Mouse (Mus musculus): ENCODE measurements around the gene Srrd. TPM values are rescaled to one million over a fixed set of nuclear protein-coding genes. Genes with fewer than 3 reads are reported as not detected.
"Not testable (repeated sequence)": the region's sequence is repeated elsewhere in the genome, so short reads cannot be mapped to it uniquely, and the experiment has no call there.

Srrd gene
- total RNA-seq, 2 experiments from 2014 or later = 19.2 to 23.7 TPM

DNA sequence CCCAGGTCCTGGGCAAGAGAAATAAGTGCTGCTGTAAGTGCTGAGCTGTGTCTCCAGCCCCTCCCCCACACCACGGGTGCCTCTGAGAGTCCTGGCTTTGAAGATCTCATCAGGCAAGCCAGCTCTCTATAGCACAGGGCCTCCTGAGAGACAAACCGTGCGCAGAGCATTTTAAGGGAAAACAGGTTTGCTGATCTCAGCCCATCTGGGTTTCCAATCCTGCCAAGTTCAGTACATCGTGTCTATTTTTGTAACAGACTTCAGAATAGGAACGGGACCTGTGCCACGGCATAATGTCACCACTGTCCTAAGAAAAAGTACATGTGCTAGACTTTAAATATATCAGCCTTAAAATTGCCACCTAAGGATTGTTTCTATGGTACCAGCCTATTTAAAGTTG is 21.9 kb downstream of the Srrd start:
- peak; percentile 66 to 85 for DNase-seq (ENCODE audit: low spot score in 2 of 2)

DNA sequence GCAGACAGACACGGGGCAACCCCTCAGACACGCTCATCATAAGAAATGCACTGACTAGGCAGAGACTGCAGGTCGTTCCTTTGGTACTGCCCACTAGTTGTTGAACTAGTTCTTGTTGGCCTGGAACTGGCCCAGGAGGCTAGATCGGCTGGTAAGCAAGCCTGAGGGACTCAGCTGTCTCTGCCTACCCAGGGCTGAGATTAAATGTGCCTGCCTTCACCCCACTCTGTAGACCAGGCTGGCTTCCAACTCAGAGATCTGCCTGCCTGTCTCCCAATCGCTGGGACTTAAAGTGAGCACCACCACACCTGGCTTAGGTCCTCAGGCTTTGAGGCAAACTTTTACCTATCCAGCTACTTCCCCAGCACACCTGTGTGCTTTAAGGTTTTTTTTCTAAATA is 22.5 kb downstream of the Srrd start:
- DNase-seq (ENCODE audit: low spot score in 2 of 2) = no peak

DNA sequence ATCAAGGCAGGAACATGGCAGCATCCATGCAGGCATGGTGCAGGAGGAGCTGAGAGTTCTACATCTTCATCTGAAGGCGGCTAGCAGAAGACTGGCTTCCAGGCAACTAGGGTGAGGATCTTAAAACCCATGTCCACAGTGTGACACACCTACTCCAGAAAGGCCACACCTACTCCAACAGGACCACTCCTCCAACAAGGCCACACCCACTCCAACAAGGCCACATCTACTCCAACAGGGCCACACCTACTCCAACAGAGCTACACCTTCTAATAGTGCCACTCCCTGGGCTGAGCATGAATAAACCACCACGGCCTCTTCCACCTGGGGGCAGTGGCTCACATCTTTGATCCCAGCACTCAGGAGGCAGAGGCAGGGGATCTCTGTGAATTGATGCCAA is 23.5 kb downstream of the Srrd start:
- DNase-seq (ENCODE audit: low spot score in 2 of 2) = not testable (repeated sequence)

DNA sequence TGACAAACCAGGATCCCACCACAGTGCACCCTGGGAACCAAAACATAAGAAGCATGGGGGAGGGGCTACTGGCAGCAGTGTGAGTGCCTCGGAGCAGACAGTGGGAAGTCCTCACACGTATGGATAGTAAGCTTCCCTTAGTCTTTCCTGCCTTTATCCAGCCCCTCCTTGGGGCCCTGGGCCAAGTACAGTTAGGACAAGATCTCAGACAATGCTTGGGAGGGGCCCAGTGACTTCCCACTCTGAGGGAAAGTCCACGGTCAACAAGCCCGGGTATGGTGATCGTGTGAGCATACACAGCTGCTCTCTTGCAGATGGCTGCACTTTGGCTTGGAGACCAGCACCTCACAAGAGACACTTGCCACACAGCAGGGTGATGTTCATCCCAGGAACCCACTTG is 25.5 kb downstream of the Srrd start:
- no peak for DNase-seq (ENCODE audit: low spot score in 2 of 2)

DNA sequence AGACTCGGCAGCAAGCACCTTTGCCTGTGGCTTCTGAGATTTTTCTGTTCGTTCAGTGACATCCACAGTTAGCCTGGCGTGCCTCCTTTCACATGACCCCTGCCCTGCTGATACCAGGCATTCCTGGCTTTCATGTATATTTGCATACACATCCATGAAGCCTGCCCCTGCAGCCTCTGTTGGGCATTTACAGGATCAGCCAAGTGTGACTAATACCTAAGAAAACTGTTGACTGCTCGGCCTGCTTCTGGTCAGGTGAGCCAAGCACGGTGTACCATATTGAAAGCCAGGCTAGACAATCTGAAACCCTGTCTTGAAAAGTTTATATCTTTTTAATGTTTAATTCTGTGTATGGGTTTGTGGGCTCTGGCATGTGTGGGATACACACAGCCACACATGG is 26.4 kb downstream of the Srrd start:
- no peak for DNase-seq (ENCODE audit: low spot score in 2 of 2)

DNA sequence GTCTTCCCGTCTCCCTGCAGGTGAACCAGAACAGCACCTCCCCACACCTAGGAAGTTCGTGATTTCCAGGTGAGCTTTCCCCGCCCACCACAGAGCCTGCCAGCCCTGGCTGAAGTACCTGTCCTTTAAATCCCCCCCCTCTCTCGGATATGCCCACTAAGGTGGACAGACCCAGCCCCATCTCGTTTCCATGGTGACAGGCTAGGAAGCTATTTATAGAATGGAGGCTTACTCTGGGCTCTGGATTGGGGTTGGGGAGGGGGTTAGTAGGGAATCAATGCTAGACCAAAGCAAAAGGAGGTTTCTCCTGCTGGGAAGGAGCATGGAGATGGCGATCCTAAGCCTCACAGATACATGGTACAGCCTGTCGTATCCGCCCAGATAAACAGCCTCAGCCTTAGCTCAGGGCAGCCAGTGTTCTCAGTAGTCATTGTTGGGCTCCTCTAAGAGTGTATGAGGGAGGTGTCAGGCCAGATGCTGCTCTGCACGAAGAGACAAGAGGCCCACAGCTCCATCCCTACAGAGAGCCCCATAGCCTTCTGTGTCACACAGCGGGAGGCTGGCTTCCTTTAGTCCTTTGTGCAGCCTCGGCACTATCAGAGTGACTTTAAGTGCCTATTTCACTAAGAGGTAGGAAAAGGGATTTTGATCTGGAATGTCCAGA is 29.5 kb downstream of the Srrd start:
- no peak for DNase-seq (ENCODE audit: low spot score in 2 of 2)

DNA sequence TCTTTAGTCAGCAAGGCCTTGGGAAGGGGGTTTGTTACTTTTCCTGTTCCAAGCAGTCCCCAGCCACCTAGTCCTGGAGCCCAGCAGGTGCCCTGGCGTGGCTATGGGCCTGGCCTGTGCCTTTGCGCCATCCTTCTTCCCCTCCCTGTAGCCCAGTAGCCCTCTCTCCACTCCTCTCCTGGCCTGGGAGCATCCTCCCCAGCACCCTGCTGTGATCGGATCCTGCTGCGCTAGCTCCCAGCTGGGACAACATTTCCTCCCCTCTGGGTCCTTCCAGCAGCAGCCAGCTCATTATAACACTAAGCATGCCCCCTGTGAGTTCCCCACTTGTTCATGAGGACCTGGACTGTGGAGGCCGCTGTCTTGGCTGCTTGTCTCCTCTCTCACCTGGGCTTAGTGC is 37.0 kb downstream of the Srrd start:
- DNase-seq (ENCODE audit: low spot score in 2 of 2) = no peak

DNA sequence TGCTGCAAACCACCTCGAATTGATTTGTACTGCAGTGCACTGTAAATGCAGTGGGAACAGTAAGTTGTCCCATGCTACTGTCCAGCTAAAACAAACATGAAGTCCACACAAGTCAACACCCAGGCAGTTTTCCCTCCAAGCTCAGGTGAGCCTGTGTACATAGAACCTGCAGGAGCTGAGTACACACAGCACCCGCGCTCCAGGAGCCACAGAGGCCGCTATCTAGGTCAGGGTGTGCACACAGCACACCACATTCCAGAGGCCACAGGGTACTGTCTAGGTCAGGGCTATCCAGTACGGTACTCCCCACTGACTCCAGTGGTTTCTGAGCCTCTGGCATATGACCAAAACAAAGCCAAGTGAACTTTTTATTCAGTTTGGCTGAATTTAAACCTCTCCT is 40.5 kb downstream of the Srrd start:
- no peak for DNase-seq (ENCODE audit: low spot score in 2 of 2)

DNA sequence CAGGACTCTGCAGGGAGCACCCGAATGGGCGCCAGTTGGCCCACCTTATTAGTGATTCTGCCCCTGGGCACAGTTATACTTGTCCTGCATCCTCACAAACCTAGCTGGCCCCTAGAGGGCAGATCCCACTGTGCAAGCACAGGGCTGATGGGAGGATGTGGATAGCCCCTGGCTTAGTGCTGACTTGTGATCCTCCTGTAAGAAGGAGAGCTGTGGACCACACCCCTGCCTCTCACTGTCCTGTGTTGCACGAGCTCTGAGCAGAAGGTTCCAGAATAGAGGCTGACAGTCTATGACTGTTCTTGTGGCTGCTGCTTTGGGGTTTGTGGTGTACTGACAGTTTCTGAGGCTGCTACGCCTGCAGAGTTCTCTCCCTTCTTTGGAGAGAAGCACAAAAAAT is 41.1 kb downstream of the Srrd start:
- no peak for DNase-seq (ENCODE audit: low spot score in 2 of 2)

DNA sequence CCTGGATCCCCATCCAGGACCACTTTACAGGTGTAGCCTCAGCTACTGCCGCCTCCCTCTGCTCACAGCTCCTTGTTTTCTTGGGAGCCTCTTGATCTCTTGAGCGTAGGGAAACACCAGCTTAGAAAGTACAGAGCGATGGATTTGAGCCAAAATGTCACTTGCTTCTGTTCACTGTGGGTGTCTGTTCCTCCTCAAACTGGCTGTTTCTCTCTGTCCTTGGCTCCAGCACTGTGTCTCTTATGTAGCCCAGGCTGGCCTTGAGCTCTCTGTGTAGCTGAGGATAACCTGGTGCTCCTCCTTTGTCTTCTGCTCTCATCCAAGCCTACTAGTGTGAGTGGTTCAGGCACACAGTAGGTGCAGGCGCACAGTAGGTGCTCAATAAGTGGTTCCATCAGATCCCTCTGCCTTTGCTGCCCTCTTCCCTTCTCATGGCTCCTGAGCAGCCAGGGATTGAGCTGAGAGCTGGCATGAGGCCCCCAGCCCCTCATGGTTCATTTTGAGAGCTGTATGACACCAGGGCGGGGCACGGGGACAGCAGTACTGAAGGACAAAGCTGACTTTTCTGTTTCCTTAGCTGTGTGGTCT is 42.0 kb downstream of the Srrd start:
- DNase-seq (ENCODE audit: low spot score in 2 of 2) = no peak

DNA sequence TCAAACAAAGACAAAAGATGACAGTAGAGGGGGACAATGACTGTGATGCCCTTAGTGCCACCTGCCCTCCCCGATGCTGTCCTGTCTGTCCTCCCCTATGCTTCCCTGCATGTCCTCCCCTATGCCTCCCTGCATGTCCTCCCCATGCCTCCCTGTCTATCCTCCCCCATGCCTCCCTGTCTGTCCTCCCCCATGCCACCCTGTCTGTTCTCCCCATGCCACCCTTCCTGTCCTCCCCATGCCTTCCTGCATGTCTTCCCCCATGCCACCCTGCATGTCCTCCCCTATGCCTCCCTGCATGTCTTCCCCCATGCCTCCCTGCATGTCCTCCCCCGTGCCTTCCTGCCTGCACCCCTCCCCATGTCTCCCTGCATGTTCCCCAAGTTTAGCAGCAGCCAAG is 42.7 kb downstream of the Srrd start:
- DNase-seq (ENCODE audit: low spot score in 2 of 2) = no peak

DNA sequence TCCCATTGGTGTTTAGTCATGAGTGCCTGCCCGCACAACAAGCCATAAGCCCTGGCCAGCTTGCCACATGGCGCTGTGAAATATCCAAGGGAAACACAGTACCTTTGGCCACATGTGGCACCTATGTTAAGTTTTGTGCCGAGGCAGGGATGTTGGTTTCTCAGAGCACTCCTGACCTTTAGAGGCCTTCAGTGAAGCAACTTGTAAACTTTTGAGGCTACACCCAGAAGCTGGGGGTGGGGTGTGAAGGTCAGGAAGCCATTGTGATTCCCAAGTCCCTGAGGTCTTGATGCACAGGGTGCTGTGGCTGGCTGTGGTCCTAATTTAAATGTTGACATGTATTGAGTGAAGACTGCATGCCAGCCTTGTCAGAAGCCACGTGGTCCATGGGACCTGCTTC is 43.4 kb downstream of the Srrd start:
- no peak for DNase-seq (ENCODE audit: low spot score in 2 of 2)

DNA sequence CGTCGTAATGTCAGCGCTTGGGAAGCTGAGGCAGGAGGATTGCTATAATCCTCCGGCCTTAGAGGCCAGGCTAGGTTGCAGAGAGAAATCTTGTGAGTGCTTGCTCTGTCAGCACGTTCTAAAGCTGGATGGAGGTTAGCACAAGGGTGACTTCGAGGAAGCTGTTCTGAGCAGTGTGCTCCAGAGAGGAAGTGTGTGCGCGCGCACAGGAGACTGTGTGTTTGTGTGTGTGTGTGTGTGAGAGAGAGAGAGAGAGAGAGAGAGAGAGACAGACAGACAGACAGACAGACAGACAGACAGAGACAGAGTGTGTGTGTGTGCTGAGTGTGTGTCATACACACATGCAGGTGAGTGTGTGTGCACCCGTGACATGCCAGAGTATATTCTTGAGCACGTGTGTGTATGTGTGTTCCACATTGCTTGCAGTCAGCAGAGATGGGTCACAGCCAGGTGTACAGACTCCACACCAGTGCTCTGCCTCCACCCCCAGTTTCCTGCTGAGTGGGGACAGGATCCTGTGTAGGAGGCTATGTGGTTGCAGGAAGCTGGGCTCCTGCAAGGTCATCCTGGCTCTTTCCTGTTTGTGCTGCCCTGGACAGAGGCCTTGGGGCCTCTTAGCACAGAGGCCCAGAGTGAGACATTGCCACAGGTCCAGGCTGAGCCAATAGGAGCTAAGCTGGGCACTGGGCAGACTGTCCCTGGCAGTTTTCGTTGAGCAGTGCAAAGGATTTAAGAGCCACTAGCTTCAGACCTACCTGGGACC is 44.4 kb downstream of the Srrd start:
- DNase-seq (ENCODE audit: low spot score in 2 of 2) = no peak

DNA sequence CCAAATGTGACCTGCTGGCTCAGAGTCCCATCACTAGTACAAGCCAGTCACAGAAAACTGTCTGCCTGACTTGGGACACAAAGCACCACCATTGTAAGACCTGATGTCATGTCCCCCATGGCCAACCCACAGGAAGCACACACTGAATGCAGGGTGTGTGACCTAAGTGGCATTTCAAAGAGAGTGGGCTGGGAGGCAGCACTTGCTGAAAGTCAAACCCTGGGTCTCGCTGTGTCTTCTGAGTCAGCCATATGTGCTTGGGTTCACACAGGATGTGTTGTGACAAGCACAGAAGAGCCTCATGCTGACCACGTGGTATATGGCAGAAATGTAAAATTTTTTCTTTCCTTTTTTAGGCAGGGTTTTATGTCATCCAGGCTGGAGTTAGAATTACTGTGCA is 45.6 kb downstream of the Srrd start:
- no peak for DNase-seq (ENCODE audit: low spot score in 2 of 2)

DNA sequence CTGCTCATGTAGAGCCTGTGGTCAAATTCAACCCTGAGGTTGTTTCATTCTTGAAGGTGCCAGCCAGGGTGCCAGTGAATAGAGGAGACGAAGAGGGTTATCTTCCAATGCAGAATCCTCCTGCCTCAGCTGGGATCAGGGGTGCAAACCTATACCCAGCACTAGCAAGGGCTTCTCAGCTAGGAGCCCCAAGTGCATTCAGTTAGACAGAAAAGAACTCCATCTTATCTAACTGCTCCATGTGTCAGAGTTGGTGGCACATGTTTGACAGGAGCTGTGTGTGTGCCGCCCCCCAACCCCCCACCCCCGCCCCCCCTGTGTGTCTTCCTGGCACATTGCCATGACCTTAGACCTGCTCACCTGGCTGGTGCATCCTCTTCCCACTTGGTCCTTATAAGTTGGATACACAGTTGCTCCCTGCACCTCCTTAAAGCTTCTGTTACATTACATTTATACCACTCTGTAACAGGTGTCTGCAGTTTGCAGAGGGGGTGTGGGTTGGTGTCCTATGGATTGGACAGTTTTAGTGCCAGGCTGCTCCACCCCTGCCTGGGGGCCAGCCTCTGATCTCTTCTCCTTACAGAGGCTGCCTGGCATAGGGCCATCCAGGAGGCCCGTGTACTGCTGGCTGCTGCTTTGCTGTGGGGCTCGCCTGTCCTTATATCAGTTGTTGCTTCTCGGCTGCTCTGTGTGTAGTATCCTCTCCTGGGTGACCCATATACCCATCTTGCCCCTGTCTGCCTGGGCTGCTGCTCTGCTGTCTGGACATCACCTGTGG is 46.2 kb downstream of the Srrd start:
- no peak for DNase-seq (ENCODE audit: low spot score in 2 of 2)

DNA sequence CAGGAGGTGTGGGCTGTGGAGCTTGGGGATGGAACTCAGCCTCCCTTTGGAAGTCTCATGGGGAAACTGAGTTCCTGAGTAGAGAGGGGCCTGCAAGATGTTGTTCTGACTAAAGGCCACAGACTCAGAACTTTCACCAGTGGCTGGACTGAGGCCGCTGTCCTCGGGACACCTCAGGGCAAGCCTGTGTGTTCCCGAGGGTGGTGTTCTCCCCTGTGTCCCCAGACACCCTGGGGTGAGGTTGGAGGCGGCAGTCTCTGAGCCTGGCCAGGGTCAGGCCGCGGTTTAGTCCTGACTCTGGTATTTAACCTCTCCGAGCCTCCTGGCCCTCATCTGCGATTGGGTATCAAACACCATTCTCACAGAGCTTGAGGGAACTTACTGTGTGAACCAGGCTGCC is 47.3 kb downstream of the Srrd start:
- no peak for DNase-seq (ENCODE audit: low spot score in 2 of 2)

DNA sequence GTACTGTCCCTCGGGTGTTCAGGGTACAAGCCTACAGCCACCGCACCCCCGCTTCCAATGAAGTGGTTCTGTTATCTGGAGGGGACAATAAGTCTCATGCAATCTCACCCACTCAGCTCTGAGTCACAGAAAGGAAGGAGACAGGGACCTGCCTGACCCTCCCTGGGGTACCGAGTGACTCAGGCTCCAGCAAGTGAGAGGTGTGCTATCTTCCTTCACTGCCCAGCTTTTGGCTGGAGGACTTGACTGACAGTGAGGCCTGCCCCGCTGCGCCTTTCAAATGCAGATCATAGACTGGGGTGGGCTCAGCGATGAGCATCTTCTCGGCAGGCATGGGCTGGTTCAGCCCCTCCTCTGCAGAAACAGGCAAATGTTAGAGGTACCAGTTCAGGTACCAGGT is 47.7 kb downstream of the Srrd start:
- no peak for DNase-seq (ENCODE audit: low spot score in 2 of 2)

DNA sequence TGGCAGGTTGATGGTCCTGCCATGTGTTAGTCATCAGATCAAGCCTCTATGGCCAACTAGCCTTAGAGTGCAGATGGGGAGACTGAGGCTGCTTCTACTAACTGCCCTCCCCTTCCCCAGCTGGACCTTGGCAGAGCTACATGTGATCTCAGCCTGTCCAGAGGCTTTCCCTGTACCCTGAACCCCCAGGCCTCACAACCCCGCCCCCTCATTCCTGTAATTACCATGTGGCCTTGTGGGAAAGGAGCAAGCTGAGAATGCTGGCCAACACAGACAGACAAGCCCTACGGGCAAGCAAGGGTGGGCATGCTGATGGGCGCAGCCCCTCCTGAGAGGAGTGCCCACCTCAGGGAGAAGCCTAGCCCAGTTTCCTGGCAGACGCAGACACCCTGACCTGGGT is 48.1 kb downstream of the Srrd start:
- no peak for DNase-seq (ENCODE audit: low spot score in 2 of 2)

DNA sequence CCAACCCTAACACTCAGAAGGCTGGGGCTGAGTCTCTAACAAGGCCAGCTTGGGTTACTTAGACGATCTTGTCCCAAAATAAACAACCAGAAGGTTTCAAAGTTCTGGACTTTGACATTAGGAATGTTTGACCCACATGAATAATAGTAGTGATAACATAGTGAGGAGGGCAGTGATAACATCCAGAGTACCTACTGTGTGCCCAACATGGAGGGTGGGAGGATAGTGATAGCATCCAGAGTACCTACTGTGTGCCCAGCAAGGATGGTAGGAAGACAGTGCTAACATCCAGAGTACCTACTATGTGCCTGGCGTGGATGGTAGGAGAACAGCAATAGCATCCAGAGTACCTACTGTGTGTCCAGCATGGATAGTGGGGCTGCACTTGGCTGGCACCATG is 49.0 kb downstream of the Srrd start:
- DNase-seq (ENCODE audit: low spot score in 2 of 2) = no peak

DNA sequence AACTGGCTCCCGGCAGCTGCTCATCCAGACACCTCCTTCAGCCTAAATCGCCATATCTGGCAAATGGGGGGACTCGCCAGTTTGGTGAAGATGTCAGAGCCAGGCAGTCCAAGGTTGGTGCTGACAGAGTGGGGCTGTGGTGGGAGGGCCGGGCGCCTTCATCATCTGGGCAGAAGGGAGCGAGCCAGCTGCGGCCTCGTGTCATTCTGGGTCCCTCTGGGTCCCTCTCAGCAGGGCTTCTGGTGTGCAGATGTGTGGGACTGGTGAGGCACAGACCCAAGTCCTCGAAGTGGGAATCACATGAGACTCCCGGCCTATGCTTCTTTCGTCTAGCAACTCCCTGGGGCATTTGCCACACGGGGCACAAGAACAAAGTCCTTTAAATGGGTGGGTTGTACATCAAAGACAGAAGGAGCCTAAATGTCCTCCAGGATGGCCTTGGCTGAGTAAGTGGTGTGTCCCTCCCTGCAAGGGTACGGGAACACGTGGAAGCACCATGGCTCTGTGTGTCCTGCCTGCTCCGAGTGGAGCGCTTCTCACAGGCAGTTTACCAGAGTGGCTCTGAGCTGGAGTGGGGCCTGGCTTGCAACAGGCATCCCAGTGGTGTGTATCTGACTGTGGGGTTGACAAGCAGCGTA is 50.4 kb downstream of the Srrd start:
- DNase-seq (ENCODE audit: low spot score in 2 of 2) = no peak

DNA sequence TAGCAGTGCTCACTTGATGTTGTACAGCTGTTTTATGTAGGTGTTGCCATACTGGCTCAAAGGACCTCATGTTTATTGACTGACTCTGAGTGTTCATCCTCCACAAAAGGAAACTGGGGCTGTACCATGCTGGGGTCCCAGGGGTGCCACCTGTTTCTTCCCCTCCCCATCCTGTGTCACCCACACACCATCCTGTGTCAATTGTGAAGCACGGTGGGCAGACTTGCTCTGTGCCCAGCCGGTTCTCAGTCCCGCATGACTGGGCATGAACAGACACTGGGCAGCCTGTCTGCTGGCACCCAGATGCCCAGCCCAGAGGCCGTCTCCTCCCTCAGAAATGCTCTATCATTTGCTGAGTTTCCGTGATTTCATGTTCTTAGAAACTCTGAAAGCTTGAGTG is 51.0 kb downstream of the Srrd start:
- no peak for DNase-seq (ENCODE audit: low spot score in 2 of 2)

DNA sequence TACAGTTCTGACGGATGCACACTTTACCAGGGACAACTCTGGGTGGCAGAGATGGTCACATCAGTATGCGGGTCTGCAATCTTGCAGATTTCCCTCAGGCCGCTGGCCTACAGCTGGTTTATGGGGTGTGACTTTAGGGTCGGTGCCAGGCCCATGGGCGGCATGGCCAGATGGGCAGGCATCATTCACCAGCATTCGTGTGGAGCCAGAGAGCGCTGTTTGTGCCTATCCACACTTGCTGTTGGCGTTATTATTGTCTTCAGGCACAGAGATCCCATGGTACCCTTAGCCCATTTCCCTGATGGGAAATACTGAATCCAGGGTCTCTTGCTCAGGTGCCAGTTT is 52.3 kb downstream of the Srrd start:
- no peak for DNase-seq (ENCODE audit: low spot score in 2 of 2)

All from left cerebral cortex, adult 18-20 months (tissue).